9 mouse cellular contexts compared by ENCODE assay signal in genomic region chr1:135945711-135946110, GRCm38 (mm10). TPM values are rescaled to one million over a fixed set of nuclear protein-coding genes. Genes with fewer than 3 reads are reported as not detected.
DNase-seq lines count a peak whose midpoint lies in the region; ATAC-seq lines count a peak whose summit lies in the region.
"Had no signal": no experiment of that assay in that cellular context is flagged by ENCODE, and none has a peak within 500 bp of the region (broad histone marks: within the 10 kb centered on the region; RNA-seq: fewer than 3 reads in every experiment).

No protein-coding gene starts in this region.

- H3K9me3 ChIP-seq in kidney, embryonic 14.5 days (ENCODE audit: control insufficient read depth, low read length): no peaks in the 10 kb centered on the region

- no peak overlapping the region for H3K4me2 ChIP-seq in kidney, embryonic 14.5 days (replicated peaks; ENCODE audit: low read depth, low read length)

- WGBS in kidney, embryonic 14.5 days: 7% methylated on average over 7 of the region's 7 CpGs

- no peaks in the 10 kb centered on the region for H3K36me3 ChIP-seq in kidney, embryonic 14.5 days (ENCODE audit: control insufficient read depth, insufficient read depth, low read length)

- H3K27ac ChIP-seq in kidney, embryonic 14.5 days (ENCODE audit: low read depth, low read length): no peak overlapping the region

- H3K9ac ChIP-seq in kidney, embryonic 14.5 days (ENCODE audit: low read depth, low read length): no peak overlapping the region

- no peak overlapping the region for H3K4me3 ChIP-seq in kidney, embryonic 14.5 days (ENCODE audit: low read length)

- ATAC-seq in kidney, embryonic 14.5 days (ENCODE audit: low FRiP score, low TSS enrichment): 0 out of 2 replicates have a peak, but pooled peaks have one; percentile 22
- ATAC-seq in megakaryocyte progenitor cell, adult 5-6 weeks (replicated peaks; ENCODE audit: poor library complexity): peak; percentile 66

- no peaks in the 10 kb centered on the region for H3K27me3 ChIP-seq in kidney, embryonic 14.5 days (ENCODE audit: control insufficient read depth, insufficient read depth, low read length)

- H3K4me1 ChIP-seq in kidney, embryonic 14.5 days (ENCODE audit: control insufficient read depth, insufficient read depth, low read length): no peaks in the 10 kb centered on the region

- peak; percentile 28 for DNase-seq in adrenal gland, adult 2 months
- DNase-seq in adrenal gland, postnatal 4 days (ENCODE audit: low spot score in 2 of 2): no peak
- peak; percentile 52 for DNase-seq in right cerebral cortex, adult 18-20 months
- no peak for DNase-seq in right cerebral cortex, postnatal 36 days (ENCODE audit: low spot score in 2 of 2)
- DNase-seq in embryo, embryonic 11 days: peak; percentile 70
- peak; percentile 41 to 67 for DNase-seq in spleen, postnatal 10 days (ENCODE audit: low spot score in 2 of 2)

RNA-seq across cellular contexts. Expression of gene Pkp1, which starts 26.7 kb away (rescaled TPM):
- not detected for total RNA-seq in adrenal gland, adult 2 months (2021)
- polyA plus RNA-seq in adrenal gland, adult 2 months (2012; rRNA removed): 0.03 TPM in 1 of 2 replicates, not detected in the other
- total RNA-seq in adrenal gland, postnatal 4 days (2021): not detected
- polyA plus RNA-seq in kidney, embryonic 14.5 days (2014; fragmentation: Nextera tagmentation; extraction: Ambion mirVana): 0.10 TPM in 1 of 2 replicates, not detected in the other
- total RNA-seq in megakaryocyte progenitor cell, adult 5-6 weeks (2015): not detected in 2 replicates
- not detected in 2 replicates for total RNA-seq in megakaryocyte progenitor cell, adult 5-6 weeks (2017)
- total RNA-seq: layer of hippocampus, postnatal 36 days had no signal

Comparison
In these comparisons a context has a peak if more than half of its experiments do, and no peak if none do; other contexts are left out.
1. DNase-seq: peak in adrenal gland, adult 2 months (single experiment), right cerebral cortex, adult 18-20 months (single experiment), embryo, embryonic 11 days (single experiment) and spleen, postnatal 10 days (2 of 2); none in adrenal gland, postnatal 4 days (0 of 2) and right cerebral cortex, postnatal 36 days (0 of 2).